Mouse (Mus musculus) right cerebral cortex, postnatal 10 days (tissue): ENCODE measurements around the gene Glt1d1.
"Not testable (repeated sequence)": the region's sequence is repeated elsewhere in the genome, so short reads cannot be mapped to it uniquely, and the experiment has no call there.

Source experiments
- DNase-seq, 2 experiments: peaks; one replicate each; pipeline ENCODE4 v3.0.0; 2021; ENCODE audit warnings: low spot score in 2 of 2

Gene Glt1d1

GRCm38 (mm10) chr5:127698525-127698924 is 66.5 kb downstream of the Glt1d1 start:
- peak in 1 of 2 experiments; percentile 26 for DNase-seq

- DNase-seq = no peak
Measured at GRCm38 (mm10) chr5:127699679-127700078, 67.6 kb downstream of the Glt1d1 start.

- DNase-seq = peak in 1 of 2 experiments; percentile 24
Measured at GRCm38 (mm10) chr5:127700156-127700555, 68.1 kb downstream of the Glt1d1 start.

DNA sequence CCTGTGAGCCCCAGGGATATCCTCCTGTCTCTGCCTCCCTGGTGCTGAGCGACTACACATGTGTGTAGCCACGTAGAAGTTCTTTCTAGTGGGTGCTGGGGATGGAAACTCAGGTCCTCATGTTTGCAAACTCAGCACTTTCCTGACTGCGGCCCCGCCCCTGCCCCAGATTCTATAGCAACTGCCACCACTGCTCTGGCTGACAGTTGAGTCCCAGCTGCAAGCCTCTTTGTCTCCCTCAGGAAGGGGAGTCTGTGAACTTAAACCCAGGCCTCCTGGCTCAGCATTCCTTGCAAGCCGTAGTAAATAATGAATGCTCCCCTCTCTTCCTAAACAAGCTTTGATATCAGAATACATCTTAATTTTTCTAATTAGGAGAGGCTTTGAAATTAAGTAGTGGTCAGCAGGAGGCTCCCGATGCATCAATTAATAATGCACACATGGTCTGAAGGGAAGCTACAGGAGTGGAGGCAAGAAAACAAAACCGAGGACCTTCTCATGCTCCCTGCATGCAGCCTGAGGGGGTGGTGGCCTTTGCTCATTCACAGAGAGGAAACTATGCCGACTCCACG is 71.6 kb downstream of the Glt1d1 start:
- no peak for DNase-seq

DNA sequence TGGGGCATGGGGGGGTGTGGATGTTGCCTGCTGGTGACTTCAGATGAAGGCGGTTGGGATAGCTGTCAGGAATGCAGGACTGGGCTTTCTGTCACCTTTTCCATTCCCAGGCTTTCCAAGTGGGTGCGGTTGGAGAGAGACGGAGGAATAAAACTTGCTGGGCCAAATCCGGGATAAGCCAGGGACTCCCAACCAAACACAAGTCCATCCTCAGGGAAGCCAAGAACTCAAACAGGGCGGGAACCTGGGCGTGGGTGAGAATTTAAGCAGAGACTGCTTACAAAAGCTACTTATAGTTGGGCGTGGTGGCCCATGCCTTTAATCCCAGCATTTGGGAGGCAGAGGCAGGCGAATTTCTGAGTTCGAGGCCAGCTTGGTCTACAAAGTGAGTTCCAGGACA is 73.2 kb downstream of the Glt1d1 start:
- DNase-seq = no peak

DNA sequence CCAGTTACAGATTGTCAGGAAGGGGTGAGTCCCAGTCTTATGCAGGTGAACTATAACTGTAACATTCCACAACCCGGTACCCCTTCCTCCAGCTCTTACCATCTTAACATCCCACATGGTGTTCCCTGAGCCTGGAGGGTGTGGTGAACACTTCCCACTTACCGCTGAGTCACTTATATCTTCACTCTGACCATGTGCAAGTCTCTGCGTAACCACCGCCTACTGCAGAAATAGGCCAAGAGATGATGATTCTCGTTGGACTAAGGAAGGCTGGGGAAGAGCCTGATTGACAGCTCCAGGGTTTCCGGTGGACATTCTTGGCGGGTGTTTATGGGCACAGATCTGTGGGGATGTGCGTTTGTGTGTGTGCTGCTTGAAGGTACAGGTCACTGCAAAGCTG is 73.9 kb downstream of the Glt1d1 start:
- DNase-seq = no peak

- peak; percentile 38 to 43 for DNase-seq
Measured at GRCm38 (mm10) chr5:127708143-127708542, 76.1 kb downstream of the Glt1d1 start.

GRCm38 (mm10) chr5:127714783-127715704 is 83.0 kb downstream of the Glt1d1 start:
- DNase-seq = no peak

- DNase-seq = peak in 1 of 2 experiments; percentile 31
Measured at GRCm38 (mm10) chr5:127720591-127721379, 88.7 kb downstream of the Glt1d1 start.

DNA sequence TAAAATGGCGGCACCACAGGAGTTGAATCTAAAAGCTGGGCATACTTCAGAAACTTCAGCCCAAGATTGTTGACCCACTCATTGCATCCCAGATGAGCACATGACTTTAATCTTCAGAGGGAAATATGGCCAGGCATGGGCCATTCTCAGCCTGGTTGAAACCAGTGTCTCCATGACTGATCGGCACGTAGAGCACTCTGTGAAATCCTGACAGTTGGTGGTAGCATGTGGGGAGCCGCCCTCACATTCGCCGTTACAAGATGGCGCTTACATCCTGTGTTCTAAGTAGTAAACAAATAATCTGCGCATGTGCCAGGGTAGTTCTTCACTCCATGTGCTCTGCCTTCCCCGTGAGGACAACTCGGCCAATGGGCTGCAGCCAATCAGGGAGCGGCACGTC is 90.1 kb downstream of the Glt1d1 start:
- not testable (repeated sequence) for DNase-seq

- no peak for DNase-seq
Measured at GRCm38 (mm10) chr5:127730351-127730750, 98.3 kb downstream of the Glt1d1 start.

- DNase-seq = peak; percentile 76 to 81
Measured at GRCm38 (mm10) chr5:127741331-127741730, 109.3 kb downstream of the Glt1d1 start.

- not testable (repeated sequence) for DNase-seq
Measured at GRCm38 (mm10) chr5:127749540-127749939, 117.5 kb downstream of the Glt1d1 start.

GRCm38 (mm10) chr5:127751262-127751975 is 119.4 kb downstream of the Glt1d1 start:
- DNase-seq = peak in 1 of 2 experiments; percentile 35

GRCm38 (mm10) chr5:127755594-127755993 is 123.5 kb downstream of the Glt1d1 start:
- peak in 1 of 2 experiments; percentile 35 for DNase-seq

- no peak for DNase-seq
Measured at GRCm38 (mm10) chr5:127756011-127756410, 123.9 kb downstream of the Glt1d1 start.

DNA sequence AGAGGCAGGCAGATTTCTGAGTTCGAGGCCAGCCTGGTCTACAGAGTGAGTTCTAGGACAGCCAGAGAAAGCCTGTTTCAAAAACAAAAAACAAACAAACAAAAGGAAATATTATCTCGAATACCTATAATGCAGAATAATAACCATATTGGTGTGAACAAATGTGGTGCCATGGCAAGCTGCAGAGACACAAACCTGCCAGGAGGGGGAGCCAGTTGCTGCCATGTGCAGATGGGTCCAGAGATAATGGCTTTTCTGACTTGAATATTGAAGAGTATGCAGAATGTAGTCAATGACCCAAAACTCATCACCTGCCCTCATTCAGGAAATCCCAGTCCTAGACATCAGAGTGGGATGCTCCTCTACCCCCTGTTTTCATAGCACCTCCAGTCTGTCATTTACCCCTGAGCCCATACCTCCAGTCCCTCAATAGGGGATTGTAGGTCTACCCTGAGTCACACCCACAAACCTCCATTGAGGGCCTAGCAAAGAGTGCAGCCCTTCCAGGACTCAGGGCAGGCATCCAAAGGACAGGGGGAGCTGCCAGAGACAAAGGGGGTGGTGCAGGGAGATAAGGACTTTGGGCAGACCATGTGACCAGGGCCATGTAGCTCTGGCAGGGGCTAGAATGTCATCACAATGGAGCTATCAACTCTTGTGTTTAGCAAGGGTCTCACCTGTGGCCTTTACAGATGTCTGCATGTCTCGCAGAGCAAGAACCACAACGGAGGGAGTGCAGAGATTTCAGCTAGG is 124.8 kb downstream of the Glt1d1 start:
- DNase-seq = no peak

DNA sequence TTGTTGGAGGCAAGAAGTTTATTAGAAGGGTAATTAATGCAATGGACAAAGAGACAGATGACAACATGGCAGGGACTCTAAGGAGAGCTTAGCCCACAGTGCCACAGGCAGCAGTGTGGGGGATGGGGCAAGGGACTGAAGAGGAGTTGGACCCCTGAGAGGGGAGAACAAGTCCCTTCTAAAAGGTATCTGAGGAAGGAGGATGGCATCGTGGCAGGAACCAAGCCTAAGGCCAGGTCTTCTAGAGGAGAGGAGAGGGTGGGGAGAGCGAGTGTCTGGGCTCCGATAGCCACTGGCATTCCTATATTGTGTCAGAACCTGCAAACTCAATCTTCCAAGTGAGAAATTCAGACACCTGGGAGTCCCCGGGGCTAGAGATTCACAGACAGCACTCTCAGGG is 126.5 kb downstream of the Glt1d1 start:
- DNase-seq = no peak
